Mouse (Mus musculus) kidney, embryonic 14.5 days (tissue): ENCODE measurements at regions not wholly inside any gene's neighbourhood (a gene's known extent, or its start where the extent isn't known, plus 50 kb on each side); places are given as distances from the start of the nearest gene placed in this dataset.

Experiments used
- ATAC-seq: fragments of 200-750 bp; cut with Nextera tagmentation; 2 replicates; pipeline ENCODE4 v1.8.0; 2017; ENCODE audit warnings: moderate number of reproducible peaks, mild to moderate bottlenecking, moderate TSS enrichment, moderate library complexity; ENCODE audit not compliant: low FRiP score, low TSS enrichment
- H3K27ac ChIP-seq: fragments of 300-500 bp; sonication (generic); 2 replicates; pipeline ENCODE4 v1.5.1; 2014; ENCODE audit warnings: low read depth, mild to moderate bottlenecking, low read length, moderate library complexity, mixed read lengths
- H3K27me3 ChIP-seq: fragments of 300-500 bp; sonication (generic); 2 replicates; pipeline ENCODE4 v1.6.1; 2014; ENCODE audit warnings: mild to moderate bottlenecking, low read length; ENCODE audit not compliant: control insufficient read depth, insufficient read depth
- H3K36me3 ChIP-seq: fragments of 300-500 bp; sonication (generic); 2 replicates; pipeline ENCODE4 v1.6.1; 2014; ENCODE audit warnings: low read length, mixed read lengths; ENCODE audit not compliant: control insufficient read depth, insufficient read depth
- H3K4me1 ChIP-seq: fragments of 300-500 bp; sonication (generic); 2 replicates; pipeline ENCODE4 v1.6.1; 2014; ENCODE audit warnings: low read length, mixed read lengths; ENCODE audit not compliant: control insufficient read depth, insufficient read depth
- H3K4me2 ChIP-seq: fragments of 300-500 bp; sonication (generic); replicated peaks from 2 replicates; pipeline ENCODE4 v1.6.1; 2014; ENCODE audit warnings: low read depth, mild to moderate bottlenecking, low read length
- H3K4me3 ChIP-seq: fragments of 300-500 bp; sonication (generic); 2 replicates; pipeline ENCODE4 v1.5.1; 2014; ENCODE audit warnings: mild to moderate bottlenecking, low read length
- H3K9ac ChIP-seq: fragments of 300-500 bp; sonication (generic); 2 replicates; pipeline ENCODE4 v1.6.1; 2014; ENCODE audit warnings: low read depth, mild to moderate bottlenecking, low read length, moderate library complexity
- H3K9me3 ChIP-seq: fragments of 300-500 bp; sonication (generic); 2 replicates; pipeline ENCODE4 v1.6.1; 2016; ENCODE audit warnings: low read length; ENCODE audit not compliant: control insufficient read depth
- WGBS: fragments of 180-500 bp; shearing (Covaris S2); extraction: QIAGEN DNeasy Blood & Tissue Kit; methylation state at CpG from one replicate; pipeline ENCODE4 v1.1.7; 2014; 5-methylcytosine and 5-hydroxymethylcytosine counted together

- Histone ChIP-seq H3K9me3 (no peaks in the 10 kb centered on the region), H3K9ac (no peak overlapping the region), H3K4me2 (no peak overlapping the region; the same call in 1 of the 2 replicates), H3K27me3 (no peaks in the 10 kb centered on the region), H3K4me1 (peaks cover 15% of the 10 kb centered on the region), H3K4me3 (no peak overlapping the region), H3K36me3 (no peaks in the 10 kb centered on the region), H3K27ac (no peak overlapping the region)
- ATAC-seq, result no peak
- 42% methylated on average over 16 of the region's 16 CpGs for WGBS
These were observed 257.1 kb downstream of the Mycn start for GRCm38 (mm10) chr12:12684481-12685216.

- no peak for ATAC-seq
- Histone ChIP-seq H3K4me2 (no peak overlapping the region), H3K9me3 (no peaks in the 10 kb centered on the region), H3K9ac (no peak overlapping the region), H3K4me3 (no peak overlapping the region), H3K36me3 (no peaks in the 10 kb centered on the region), H3K4me1 (peaks cover 15% of the 10 kb centered on the region), H3K27ac (no peak overlapping the region), H3K27me3 (no peaks in the 10 kb centered on the region)
- 50% methylated on average over 10 of the region's 10 CpGs for WGBS
These were observed 257.8 kb downstream of the Mycn start for GRCm38 (mm10) chr12:12683733-12684470.

- no peaks in the 10 kb centered on the region for H3K36me3 ChIP-seq
- H3K4me3 ChIP-seq, result peak overlapping the region; percentile 20
- no peak overlapping the region for H3K27ac ChIP-seq
- peak overlapping the region; percentile 46 for H3K4me2 ChIP-seq
- peaks cover 15% of the 10 kb centered on the region for H3K4me1 ChIP-seq
- H3K9ac ChIP-seq, result peak overlapping the region; percentile 42; the same call in 1 of the 2 replicates
- 0 out of 2 replicates have a peak, but pooled peaks have one; percentile 15 for ATAC-seq
- no peaks in the 10 kb centered on the region for H3K27me3 ChIP-seq
- 9% methylated on average over 6 of the region's 6 CpGs for WGBS
- no peaks in the 10 kb centered on the region for H3K9me3 ChIP-seq
These were observed 260.6 kb downstream of the Mycn start for GRCm38 (mm10) chr12:12681101-12681500.

- H3K4me3 ChIP-seq, result peak overlapping the region; percentile 20
- WGBS, result 12% methylated on average over 14 of the region's 14 CpGs
- no peaks in the 10 kb centered on the region for H3K27me3 ChIP-seq
- ATAC-seq, result peak; percentile 82
- no peak overlapping the region for H3K27ac ChIP-seq
- peaks cover 15% of the 10 kb centered on the region for H3K4me1 ChIP-seq
- peak overlapping the region; percentile 42; the same call in 1 of the 2 replicates for H3K9ac ChIP-seq
- H3K4me2 ChIP-seq, result peak overlapping the region; percentile 46
- no peaks in the 10 kb centered on the region for H3K9me3 ChIP-seq
- no peaks in the 10 kb centered on the region for H3K36me3 ChIP-seq
These were observed 261.3 kb downstream of the Mycn start for GRCm38 (mm10) chr12:12680371-12680921.

GRCm38 (mm10) chr12:12676676-12677075 lies 265.0 kb downstream of the Mycn start:
- ATAC-seq, result no peak
- peaks cover 5% of the 10 kb centered on the region; the same call in 1 of the 2 replicates for H3K4me1 ChIP-seq
- H3K4me2 ChIP-seq, result no peak overlapping the region
- H3K36me3 ChIP-seq, result no peaks in the 10 kb centered on the region
- H3K9ac ChIP-seq, result no peak overlapping the region
- H3K4me3 ChIP-seq, result no peak overlapping the region
- 90% methylated on average over 9 of the region's 9 CpGs for WGBS
- H3K27me3 ChIP-seq, result no peaks in the 10 kb centered on the region
- no peak overlapping the region for H3K27ac ChIP-seq
- no peaks in the 10 kb centered on the region for H3K9me3 ChIP-seq

- Histone ChIP-seq H3K4me1 (no peaks in the 10 kb centered on the region), H3K9ac (no peak overlapping the region), H3K4me2 (no peak overlapping the region), H3K27ac (no peak overlapping the region), H3K4me3 (no peak overlapping the region), H3K36me3 (no peaks in the 10 kb centered on the region), H3K27me3 (no peaks in the 10 kb centered on the region), H3K9me3 (no peaks in the 10 kb centered on the region)
- WGBS, result 57% methylated on average over 5 of the region's 5 CpGs
- no peak for ATAC-seq
These were observed 271.8 kb downstream of the Mycn start for GRCm38 (mm10) chr12:12669931-12670330.

GRCm38 (mm10) chr12:12668919-12669318 lies 272.8 kb downstream of the Mycn start:
- Histone ChIP-seq H3K4me2 (no peak overlapping the region), H3K27me3 (no peaks in the 10 kb centered on the region), H3K36me3 (no peaks in the 10 kb centered on the region), H3K27ac (no peak overlapping the region), H3K4me1 (no peaks in the 10 kb centered on the region), H3K4me3 (no peak overlapping the region), H3K9me3 (no peaks in the 10 kb centered on the region), H3K9ac (no peak overlapping the region)
- WGBS, result 83% methylated on average over 4 of the region's 4 CpGs
- ATAC-seq, result no peak

GRCm38 (mm10) chr12:12655611-12656010 lies 286.1 kb downstream of the Mycn start:
- H3K27ac ChIP-seq, result no peak overlapping the region

GRCm38 (mm10) chr12:12655184-12655583 lies 286.5 kb downstream of the Mycn start:
- H3K4me2 ChIP-seq, result no peak overlapping the region
- WGBS, result 40% methylated on average over 10 of the region's 10 CpGs
- H3K9me3 ChIP-seq, result peaks cover 7% of the 10 kb centered on the region; the same call in 1 of the 2 replicates
- no peaks in the 10 kb centered on the region for H3K27me3 ChIP-seq
- no peaks in the 10 kb centered on the region for H3K4me1 ChIP-seq
- ATAC-seq, result no peak
- no peaks in the 10 kb centered on the region for H3K36me3 ChIP-seq
- no peak overlapping the region for H3K4me3 ChIP-seq
- no peak overlapping the region for H3K27ac ChIP-seq
- H3K9ac ChIP-seq, result no peak overlapping the region

More at GRCm38 (mm10) chr12:12655611-12656010, 286.1 kb downstream of the Mycn start:
- no peaks in the 10 kb centered on the region for H3K27me3 ChIP-seq
- H3K36me3 ChIP-seq, result no peaks in the 10 kb centered on the region
- no peak overlapping the region for H3K4me3 ChIP-seq
- 68% methylated on average over 8 of the region's 8 CpGs for WGBS
- peaks cover 7% of the 10 kb centered on the region; the same call in 1 of the 2 replicates for H3K9me3 ChIP-seq
- no peak overlapping the region for H3K4me2 ChIP-seq
- no peak overlapping the region for H3K9ac ChIP-seq
- ATAC-seq, result no peak
- H3K4me1 ChIP-seq, result no peaks in the 10 kb centered on the region
